Mouse (Mus musculus): ENCODE data around the gene Rassf3. TPM values are rescaled to one million over a fixed set of nuclear protein-coding genes. Genes with fewer than 3 reads are reported as not detected.

The Rassf3 gene
- polyA plus RNA-seq, 1 experiment from 2014 or later, result 13.3 TPM

DNA sequence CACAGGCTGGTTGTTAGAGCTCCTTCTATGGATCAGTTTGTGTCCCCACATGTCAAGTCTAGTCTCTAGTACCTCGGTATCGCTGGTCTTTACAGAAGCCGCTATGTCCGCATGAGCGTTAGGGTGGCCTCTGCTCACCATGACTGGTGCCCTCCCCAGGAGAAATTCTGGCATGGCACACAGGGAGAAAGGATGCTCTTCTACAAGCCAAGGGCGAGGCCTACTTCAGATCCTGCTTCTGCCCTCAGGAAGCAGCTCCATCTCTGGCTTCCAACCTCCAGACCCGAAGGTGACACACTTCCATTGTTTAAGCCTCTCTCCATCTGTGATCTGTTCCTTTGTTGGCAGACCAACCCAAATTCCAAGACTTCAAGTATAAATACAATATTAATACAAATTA is 31.9 kb downstream of the Rassf3 start:
- H3K4me2 ChIP-seq (ENCODE audit: low read depth, low read length), result no peak overlapping the region
- no peaks in the 10 kb centered on the region for H3K27me3 ChIP-seq (ENCODE audit: control insufficient read depth, insufficient read depth, low read depth, low read length)
- H3K4me3 ChIP-seq (ENCODE audit: low read depth, low read length), result no peak overlapping the region
- H3K4me1 ChIP-seq (ENCODE audit: control insufficient read depth, low read depth, low read length), result peaks cover 11% of the 10 kb centered on the region
- no peak overlapping the region for H3K27ac ChIP-seq (ENCODE audit: low read length)
- no peak for ATAC-seq (ENCODE audit: low read depth)
- WGBS (ENCODE audit: insufficient replicate concordance), result 81% methylated on average over 7 of the region's 7 CpGs
- H3K9ac ChIP-seq (ENCODE audit: low read depth, low read length), result no peak overlapping the region
- no peaks in the 10 kb centered on the region for H3K9me3 ChIP-seq (replicated peaks; ENCODE audit: control insufficient read depth, low read length)
- H3K36me3 ChIP-seq (ENCODE audit: control insufficient read depth, insufficient read depth), result no peaks in the 10 kb centered on the region

DNA sequence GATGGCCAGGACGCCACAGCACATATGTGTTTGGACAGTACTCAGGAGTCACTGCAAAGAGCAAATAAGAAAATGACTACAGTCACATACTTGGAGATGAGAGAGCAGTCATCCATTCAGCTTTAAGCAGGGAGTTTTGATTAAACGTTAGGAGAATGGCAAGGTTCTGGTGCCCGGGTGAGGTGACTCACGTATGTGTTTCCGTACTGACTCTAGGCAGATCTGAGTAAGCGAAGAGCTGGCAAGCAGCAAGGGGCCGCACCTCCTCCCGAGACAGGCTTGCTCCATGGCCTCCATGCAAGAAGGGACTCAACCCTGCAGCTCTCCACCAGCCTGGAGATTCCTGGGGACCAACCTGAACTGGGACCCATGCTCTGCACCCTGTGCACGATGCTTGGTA is 32.4 kb downstream of the Rassf3 start:
- 76% methylated on average over 9 of the region's 9 CpGs for WGBS (ENCODE audit: insufficient replicate concordance)
- H3K4me2 ChIP-seq (ENCODE audit: low read depth, low read length), result no peak overlapping the region
- no peak overlapping the region for H3K4me3 ChIP-seq (ENCODE audit: low read depth, low read length)
- H3K9ac ChIP-seq (ENCODE audit: low read depth, low read length), result no peak overlapping the region
- H3K27me3 ChIP-seq (ENCODE audit: control insufficient read depth, insufficient read depth, low read depth, low read length), result no peaks in the 10 kb centered on the region
- peaks cover 11% of the 10 kb centered on the region for H3K4me1 ChIP-seq (ENCODE audit: control insufficient read depth, low read depth, low read length)
- no peaks in the 10 kb centered on the region for H3K9me3 ChIP-seq (replicated peaks; ENCODE audit: control insufficient read depth, low read length)
- no peak for ATAC-seq (ENCODE audit: low read depth)
- H3K27ac ChIP-seq (ENCODE audit: low read length), result no peak overlapping the region
- no peaks in the 10 kb centered on the region for H3K36me3 ChIP-seq (ENCODE audit: control insufficient read depth, insufficient read depth)

DNA sequence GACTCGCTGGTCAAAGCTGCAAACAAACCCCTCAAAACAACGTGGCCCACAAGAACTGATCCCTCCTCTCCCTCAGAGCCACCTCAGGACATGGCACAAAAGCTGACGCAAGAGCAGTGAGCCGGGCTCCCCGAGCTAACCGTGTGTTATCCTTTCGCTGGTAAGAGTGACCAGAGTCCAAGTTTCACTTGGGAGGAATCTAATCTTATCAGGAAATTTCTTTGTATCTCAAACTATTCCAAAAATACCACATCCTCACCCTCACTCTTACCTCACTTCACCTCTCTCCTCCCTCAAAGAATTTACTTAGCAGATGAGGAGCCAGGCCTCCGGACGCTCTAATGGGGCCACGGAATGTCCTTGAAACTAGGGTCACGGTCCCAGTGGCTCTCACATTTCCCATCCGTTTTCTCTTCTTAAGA is 36.8 kb downstream of the Rassf3 start:
- H3K9ac ChIP-seq (ENCODE audit: low read depth, low read length), result no peak overlapping the region
- 0 out of 2 replicates have a peak overlapping the region, but pooled peaks have one; percentile 12 for H3K27ac ChIP-seq (ENCODE audit: low read length)
- H3K27me3 ChIP-seq (ENCODE audit: control insufficient read depth, insufficient read depth, low read depth, low read length), result no peaks in the 10 kb centered on the region
- H3K36me3 ChIP-seq (ENCODE audit: control insufficient read depth, insufficient read depth), result no peaks in the 10 kb centered on the region
- 0 out of 2 replicates have a peak, but pooled peaks have one; percentile 22 for ATAC-seq (ENCODE audit: low read depth)
- H3K4me2 ChIP-seq (ENCODE audit: low read depth, low read length), result no peak overlapping the region
- H3K4me3 ChIP-seq (ENCODE audit: low read depth, low read length), result no peak overlapping the region
- no peaks in the 10 kb centered on the region for H3K9me3 ChIP-seq (replicated peaks; ENCODE audit: control insufficient read depth, low read length)
- 69% methylated on average over 12 of the region's 12 CpGs for whole genome bisulfite sequencing (ENCODE audit: insufficient replicate concordance)
- peaks cover 12% of the 10 kb centered on the region for H3K4me1 ChIP-seq (ENCODE audit: control insufficient read depth, low read depth, low read length)

DNA sequence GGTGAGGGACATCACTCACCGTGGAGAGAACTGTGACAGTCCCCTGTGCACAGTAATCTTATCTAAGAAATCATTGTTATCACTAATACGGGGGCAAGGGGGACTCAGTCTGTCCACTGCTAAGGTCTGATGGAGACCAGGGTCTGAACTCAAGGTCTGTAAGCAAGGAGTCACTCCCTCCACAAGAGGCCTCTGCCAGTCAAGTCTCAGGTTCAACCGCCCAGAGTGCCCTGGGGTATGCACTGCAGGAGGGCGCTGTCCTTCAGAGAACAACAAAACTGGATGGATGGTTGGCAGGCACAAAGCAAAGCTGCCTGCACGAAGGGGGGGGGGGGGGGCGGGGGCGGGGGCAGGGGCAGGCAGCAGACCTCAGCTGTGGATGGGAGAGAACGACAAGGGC is 38.0 kb downstream of the Rassf3 start:
- Histone ChIP-seq H3K36me3 (ENCODE audit: control insufficient read depth, insufficient read depth) (no peaks in the 10 kb centered on the region), H3K9ac (ENCODE audit: low read depth, low read length) (no peak overlapping the region), H3K4me2 (ENCODE audit: low read depth, low read length) (no peak overlapping the region), H3K4me3 (ENCODE audit: low read depth, low read length) (no peak overlapping the region), H3K27me3 (ENCODE audit: control insufficient read depth, insufficient read depth, low read depth, low read length) (no peaks in the 10 kb centered on the region), H3K27ac (ENCODE audit: low read length) (no peak overlapping the region), H3K4me1 (ENCODE audit: control insufficient read depth, low read depth, low read length) (peaks cover 15% of the 10 kb centered on the region), H3K9me3 (replicated peaks; ENCODE audit: control insufficient read depth, low read length) (no peaks in the 10 kb centered on the region)
- no peak for ATAC-seq (ENCODE audit: low read depth)
- WGBS (ENCODE audit: insufficient replicate concordance), result 58% methylated on average over 5 of the region's 8 CpGs

DNA sequence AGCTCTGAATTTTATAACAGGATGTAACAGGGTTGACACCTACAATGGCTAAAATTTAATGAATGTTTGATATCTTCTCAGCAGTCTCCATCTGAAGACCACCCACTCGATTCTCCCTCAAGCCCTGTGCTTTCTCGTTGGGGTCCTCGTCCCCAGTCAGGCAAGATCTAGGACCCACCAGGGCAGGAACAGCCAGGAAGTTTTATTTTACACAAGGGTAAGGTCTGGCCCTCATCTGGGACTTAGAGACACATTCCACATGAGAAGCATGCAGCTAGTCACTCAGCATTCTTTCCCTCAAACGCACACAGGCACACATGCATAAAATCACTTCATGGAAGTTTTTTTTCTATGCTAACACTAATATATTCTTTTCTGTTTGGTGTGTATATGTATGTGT is 39.5 kb downstream of the Rassf3 start:
- Histone ChIP-seq H3K4me1 (ENCODE audit: control insufficient read depth, low read depth, low read length) (peaks cover 29% of the 10 kb centered on the region), H3K27ac (ENCODE audit: low read length) (peak overlapping the region; percentile 74), H3K9ac (ENCODE audit: low read depth, low read length) (no peak overlapping the region), H3K9me3 (replicated peaks; ENCODE audit: control insufficient read depth, low read length) (no peaks in the 10 kb centered on the region), H3K36me3 (ENCODE audit: control insufficient read depth, insufficient read depth) (no peaks in the 10 kb centered on the region), H3K4me2 (ENCODE audit: low read depth, low read length) (no peak overlapping the region), H3K27me3 (ENCODE audit: control insufficient read depth, insufficient read depth, low read depth, low read length) (no peaks in the 10 kb centered on the region), H3K4me3 (ENCODE audit: low read depth, low read length) (no peak overlapping the region)
- ATAC-seq (ENCODE audit: low read depth), result no peak
- 51% methylated on average over 4 of the region's 4 CpGs for WGBS (ENCODE audit: insufficient replicate concordance)

DNA sequence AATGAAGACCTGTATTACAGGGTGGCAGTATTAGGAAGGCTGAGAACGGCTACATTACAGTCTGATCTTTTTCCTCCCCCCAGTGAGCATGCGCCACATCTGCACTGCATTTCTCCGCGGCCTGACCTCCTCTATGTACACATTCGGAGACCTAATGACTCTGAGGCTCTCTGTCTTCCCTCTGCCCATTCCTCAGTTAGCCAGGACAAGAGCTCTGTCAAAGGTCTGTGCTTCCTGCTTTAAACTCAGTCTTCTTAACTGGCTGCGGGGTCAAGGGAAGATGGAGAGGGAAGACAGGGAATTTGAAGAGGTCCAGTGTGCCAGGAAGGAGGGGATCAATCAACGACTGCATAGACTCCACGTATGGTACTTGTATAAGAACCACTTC is 39.9 kb downstream of the Rassf3 start:
- no peaks in the 10 kb centered on the region for H3K27me3 ChIP-seq (ENCODE audit: control insufficient read depth, insufficient read depth, low read depth, low read length)
- peaks cover 34% of the 10 kb centered on the region for H3K4me1 ChIP-seq (ENCODE audit: control insufficient read depth, low read depth, low read length)
- 39% methylated on average over 8 of the region's 8 CpGs for WGBS (ENCODE audit: insufficient replicate concordance)
- no peak overlapping the region for H3K9ac ChIP-seq (ENCODE audit: low read depth, low read length)
- no peak overlapping the region for H3K4me2 ChIP-seq (ENCODE audit: low read depth, low read length)
- H3K9me3 ChIP-seq (replicated peaks; ENCODE audit: control insufficient read depth, low read length), result no peaks in the 10 kb centered on the region
- no peaks in the 10 kb centered on the region for H3K36me3 ChIP-seq (ENCODE audit: control insufficient read depth, insufficient read depth)
- peak; percentile 32; the same call in 1 of the 2 replicates for ATAC-seq (ENCODE audit: low read depth)
- no peak overlapping the region for H3K4me3 ChIP-seq (ENCODE audit: low read depth, low read length)
- peak overlapping the region; percentile 74 for H3K27ac ChIP-seq (ENCODE audit: low read length)

DNA sequence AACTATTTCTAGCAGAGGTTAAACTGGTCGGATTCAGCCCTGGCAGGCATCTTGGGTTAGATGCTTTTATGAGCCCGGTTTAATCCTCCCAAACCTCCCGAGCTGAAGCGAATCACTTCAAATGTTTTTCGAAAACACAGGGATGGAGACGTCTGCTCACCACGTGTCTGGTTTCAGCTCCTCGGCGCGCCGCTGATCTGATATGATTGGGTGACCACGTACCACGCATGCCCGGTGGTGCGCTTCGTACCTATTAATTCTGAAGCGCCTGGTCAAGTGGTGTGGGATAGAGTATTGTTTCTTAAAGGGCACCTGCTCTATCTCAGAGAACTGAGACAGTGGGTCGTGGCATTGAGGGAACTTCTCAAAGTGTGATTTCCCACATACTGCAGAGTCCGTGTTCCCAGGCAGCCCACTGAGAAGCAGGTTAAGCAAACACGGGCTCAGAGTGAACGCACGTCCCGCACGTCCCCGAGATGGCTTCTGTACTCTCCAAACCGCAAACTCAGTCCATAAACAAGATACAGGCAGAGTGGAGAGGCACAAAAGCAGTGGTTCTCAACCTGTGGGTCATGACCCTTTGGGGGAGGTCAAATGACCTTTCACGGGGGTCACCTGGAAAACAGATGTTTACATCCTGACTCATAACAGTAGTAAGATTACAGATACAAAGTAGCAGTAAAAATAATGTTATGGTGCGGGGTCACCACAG is 40.4 kb downstream of the Rassf3 start:
- H3K9me3 ChIP-seq (replicated peaks; ENCODE audit: control insufficient read depth, low read length), result no peaks in the 10 kb centered on the region
- no peaks in the 10 kb centered on the region for H3K27me3 ChIP-seq (ENCODE audit: control insufficient read depth, insufficient read depth, low read depth, low read length)
- WGBS (ENCODE audit: insufficient replicate concordance), result 66% methylated on average over 28 of the region's 28 CpGs
- peak; percentile 53 for ATAC-seq (ENCODE audit: low read depth)
- H3K4me3 ChIP-seq (ENCODE audit: low read depth, low read length), result no peak overlapping the region
- peaks cover 39% of the 10 kb centered on the region for H3K4me1 ChIP-seq (ENCODE audit: control insufficient read depth, low read depth, low read length)
- no peaks in the 10 kb centered on the region for H3K36me3 ChIP-seq (ENCODE audit: control insufficient read depth, insufficient read depth)
- H3K27ac ChIP-seq (ENCODE audit: low read length), result peak overlapping the region; percentile 74
- H3K9ac ChIP-seq (ENCODE audit: low read depth, low read length), result no peak overlapping the region
- H3K4me2 ChIP-seq (ENCODE audit: low read depth, low read length), result no peak overlapping the region

DNA sequence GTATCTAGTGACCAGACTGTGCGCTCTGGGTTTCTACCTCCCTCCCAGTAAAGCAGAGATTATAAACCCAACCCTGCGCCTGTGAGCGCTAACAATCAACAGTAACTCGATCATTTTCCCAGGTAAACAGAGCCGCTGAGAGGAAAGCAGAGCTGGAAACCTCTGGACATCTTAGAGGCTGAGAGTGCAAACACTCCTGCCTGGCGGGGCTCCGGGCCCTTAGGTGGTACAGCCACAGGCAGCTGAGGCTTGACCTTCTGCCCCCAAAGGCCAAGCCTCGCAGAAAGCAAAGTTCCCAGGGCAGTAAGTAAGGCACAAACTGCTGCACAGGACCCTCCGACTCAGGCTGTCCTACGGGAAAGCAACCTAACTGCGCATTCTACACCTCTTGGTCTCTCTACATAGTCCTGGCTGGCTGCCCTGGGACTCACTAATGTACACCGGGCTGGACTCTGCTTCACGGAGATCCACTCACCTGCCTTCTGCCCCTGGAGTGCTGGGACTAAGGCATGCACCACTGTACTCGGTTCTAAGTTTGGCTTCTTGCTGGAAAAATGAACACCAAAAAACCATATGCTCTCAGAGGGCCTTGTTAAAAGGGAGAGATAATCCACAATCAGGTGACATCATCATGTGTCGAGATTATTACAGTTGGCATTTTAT is 41.6 kb downstream of the Rassf3 start:
- Histone ChIP-seq H3K36me3 (ENCODE audit: control insufficient read depth, insufficient read depth) (no peaks in the 10 kb centered on the region), H3K4me3 (ENCODE audit: low read depth, low read length) (no peak overlapping the region), H3K4me2 (ENCODE audit: low read depth, low read length) (0 out of 2 replicates have a peak overlapping the region, but pooled peaks have one; percentile 6), H3K9ac (ENCODE audit: low read depth, low read length) (peak overlapping the region; percentile 9; the same call in 1 of the 2 replicates), H3K27me3 (ENCODE audit: control insufficient read depth, insufficient read depth, low read depth, low read length) (no peaks in the 10 kb centered on the region), H3K9me3 (replicated peaks; ENCODE audit: control insufficient read depth, low read length) (no peaks in the 10 kb centered on the region), H3K27ac (ENCODE audit: low read length) (peak overlapping the region; percentile 70), H3K4me1 (ENCODE audit: control insufficient read depth, low read depth, low read length) (peaks cover 49% of the 10 kb centered on the region)
- 0 out of 2 replicates have a peak, but pooled peaks have one; percentile 20 for ATAC-seq (ENCODE audit: low read depth)
- WGBS (ENCODE audit: insufficient replicate concordance), result 66% methylated on average over 15 of the region's 15 CpGs
